Mouse (Mus musculus): ENCODE data around the gene Pin1.

Gene Pin1

DNA sequence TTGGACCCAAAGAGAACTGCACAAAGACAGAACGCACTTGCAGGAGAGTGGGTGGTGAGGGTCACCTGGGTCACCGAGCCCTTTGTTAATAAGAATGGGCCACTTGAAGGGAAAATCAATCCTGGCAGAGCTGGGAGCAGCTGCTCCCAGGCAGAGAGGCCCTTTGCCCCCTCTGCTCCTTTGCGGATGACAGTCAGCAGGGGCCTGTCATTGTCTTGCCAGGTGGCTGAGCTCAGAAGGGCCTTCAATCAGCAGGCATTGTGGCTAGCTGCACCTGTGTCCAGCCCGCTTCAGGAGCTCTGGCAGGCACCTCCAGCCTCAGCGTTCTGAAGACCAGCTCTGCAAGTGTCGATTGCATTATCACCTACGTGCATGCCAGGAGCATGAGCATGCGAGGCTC is 45.6 kb downstream of the Pin1 start:
- no peak for DNase-seq (ENCODE audit: low read depth in 2 of 2, low spot score in 2 of 2)

DNA sequence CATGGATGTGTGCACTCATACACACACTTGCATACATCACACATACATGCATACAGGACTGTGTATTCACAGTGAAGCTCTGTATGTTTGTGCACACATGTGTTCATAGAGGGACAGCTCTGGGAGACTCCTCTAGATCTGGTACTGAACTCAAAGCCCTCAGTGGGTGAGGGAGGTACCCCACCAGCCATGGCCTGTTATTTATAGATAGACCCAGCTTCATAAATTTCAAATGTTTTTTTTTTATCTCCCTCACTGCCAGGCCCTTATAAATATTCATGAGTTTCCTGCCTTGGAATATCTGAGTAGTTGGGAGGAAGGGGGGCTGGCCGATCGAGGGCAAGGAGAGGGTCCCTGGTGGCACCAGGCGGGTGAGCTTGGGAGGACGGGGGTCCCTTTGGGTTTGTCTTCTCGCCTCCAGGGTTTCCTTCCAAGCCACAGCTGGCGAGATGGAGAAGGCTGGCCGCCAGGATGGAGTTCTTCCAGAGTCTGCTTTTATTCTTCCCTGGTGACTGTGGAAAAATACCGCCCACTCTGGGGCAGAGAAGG is 52.0 kb downstream of the Pin1 start:
- DNase-seq (ENCODE audit: low read depth in 2 of 2, low spot score in 2 of 2): no peak

- no peak for DNase-seq (ENCODE audit: low read depth in 2 of 2, low spot score in 2 of 2)
Measured at GRCm38 (mm10) chr9:20705420-20705819, 53.5 kb downstream of the Pin1 start.

DNA sequence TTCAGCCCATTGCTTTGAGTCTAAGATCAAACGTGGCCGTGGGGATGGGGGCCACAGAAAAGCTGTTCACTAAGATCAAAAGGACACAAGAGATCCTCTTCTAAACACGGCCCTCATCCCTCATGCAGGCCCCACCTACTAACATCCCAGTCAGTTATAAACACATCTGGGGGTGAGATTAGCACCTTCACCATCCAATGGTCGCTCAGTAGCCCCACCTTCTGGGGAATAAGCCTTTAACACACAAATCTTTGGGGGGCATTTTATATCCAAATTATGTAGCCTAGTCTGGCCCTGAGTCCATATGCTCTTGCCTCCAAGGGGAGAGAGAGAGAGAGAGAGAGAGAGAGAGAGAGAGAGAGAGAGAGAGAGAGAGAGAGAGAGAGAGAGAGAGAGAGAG is 54.1 kb downstream of the Pin1 start:
- no peak for DNase-seq (ENCODE audit: low read depth in 2 of 2, low spot score in 2 of 2)

- no peak for DNase-seq (ENCODE audit: low read depth in 2 of 2, low spot score in 2 of 2)
Measured at GRCm38 (mm10) chr9:20710471-20710870, 58.6 kb downstream of the Pin1 start.

DNA sequence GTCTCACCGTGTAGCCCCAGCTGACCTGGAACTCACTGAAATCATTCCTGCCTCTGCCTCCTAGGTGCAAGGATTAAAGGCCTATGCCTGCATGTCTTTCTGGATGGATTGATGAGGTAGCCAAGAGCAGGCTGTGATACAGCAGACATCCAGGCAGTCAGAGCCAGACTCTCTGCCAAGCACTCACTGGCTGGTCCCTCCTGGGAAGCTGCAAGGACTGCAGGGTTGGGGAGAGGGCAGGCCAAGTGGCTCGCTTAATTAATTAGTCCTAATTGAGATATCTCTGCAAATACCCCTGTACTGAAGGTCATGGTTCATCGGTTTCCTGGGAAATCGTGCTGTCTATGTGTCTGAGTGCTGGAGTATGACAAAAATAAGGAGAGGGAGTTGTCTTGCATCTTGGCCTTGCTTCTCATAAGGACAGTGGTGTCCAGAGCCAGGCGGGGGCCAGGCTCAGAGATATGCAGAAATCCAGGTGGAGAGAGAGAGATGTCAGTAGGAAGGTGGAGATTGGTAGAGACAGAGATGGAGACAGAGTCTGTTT is 61.1 kb downstream of the Pin1 start:
- DNase-seq (ENCODE audit: low read depth in 2 of 2, low spot score in 2 of 2): no peak

GRCm38 (mm10) chr9:20713478-20713987 is 61.6 kb downstream of the Pin1 start:
- no peak for DNase-seq (ENCODE audit: low read depth in 2 of 2, low spot score in 2 of 2)

GRCm38 (mm10) chr9:20715332-20715731 is 63.4 kb downstream of the Pin1 start:
- no peak for DNase-seq (ENCODE audit: low read depth in 2 of 2, low spot score in 2 of 2)

Measured in CD8-positive naive resting alpha-beta T cell, adult 2 months (primary cell).